ENCODE assay signal across 33 mouse cellular contexts in genomic region chr10:68528958-68529357, GRCm38 (mm10). TPM values are rescaled to one million over a fixed set of nuclear protein-coding genes. Genes with fewer than 3 reads are reported as not detected.
DNase-seq lines count a peak whose midpoint lies in the region; ATAC-seq lines count a peak whose summit lies in the region.
"Had no signal": no experiment of that assay in that cellular context is flagged by ENCODE, and none has a peak within 500 bp of the region (broad histone marks: within the 10 kb centered on the region; RNA-seq: fewer than 3 reads in every experiment).

No protein-coding gene starts in this region.

- intact Hi-C loops in left cerebral cortex, postnatal 14 days (cut with DNase I), result no loop called here

- 13% methylated on average over 8 of the region's 8 CpGs for WGBS in kidney, embryonic 16.5 days
- WGBS in embryonic facial prominence, embryonic 14.5 days, result 12% methylated on average over 8 of the region's 8 CpGs

- no peaks in the 10 kb centered on the region for H3K36me3 ChIP-seq in kidney, embryonic 16.5 days (ENCODE audit: insufficient read depth, low read length)
- no peaks in the 10 kb centered on the region for H3K36me3 ChIP-seq in embryonic facial prominence, embryonic 14.5 days (ENCODE audit: control insufficient read depth, insufficient read depth, low read length)
- H3K36me3 ChIP-seq: forebrain, embryonic 10.5 days; hindbrain, embryonic 12.5 days; limb, embryonic 10.5 days; limb, embryonic 15.5 days; midbrain, embryonic 10.5 days; midbrain, embryonic 15.5 days; neural tube, embryonic 15.5 days had no signal

- no peak overlapping the region for H3K4me2 ChIP-seq in kidney, embryonic 16.5 days (replicated peaks; ENCODE audit: low read depth, low read length)
- no peak overlapping the region for H3K4me2 ChIP-seq in embryonic facial prominence, embryonic 14.5 days (ENCODE audit: low read depth, low read length)
- H3K4me2 ChIP-seq: heart, embryonic 11.5 days; hindbrain, embryonic 12.5 days; limb, embryonic 15.5 days; midbrain, embryonic 15.5 days; neural tube, embryonic 15.5 days had no signal

- H3K9me3 ChIP-seq in kidney, embryonic 16.5 days (ENCODE audit: low read length), result no peaks in the 10 kb centered on the region
- H3K9me3 ChIP-seq in embryonic facial prominence, embryonic 14.5 days (ENCODE audit: control insufficient read depth, low read length), result no peaks in the 10 kb centered on the region
- H3K9me3 ChIP-seq: forebrain, embryonic 10.5 days; hindbrain, embryonic 12.5 days; limb, embryonic 10.5 days; limb, embryonic 15.5 days; midbrain, embryonic 10.5 days; midbrain, embryonic 15.5 days; neural tube, embryonic 15.5 days had no signal

- peak overlapping the region; percentile 12; the same call in 1 of the 2 replicates for H3K27ac ChIP-seq in kidney, embryonic 16.5 days (ENCODE audit: low read length)
- H3K27ac ChIP-seq in embryonic facial prominence, embryonic 14.5 days (replicated peaks; ENCODE audit: low read depth, low read length), result no peak overlapping the region
- H3K27ac ChIP-seq: forebrain, embryonic 10.5 days; hindbrain, embryonic 12.5 days; hindbrain, postnatal 0 days; limb, embryonic 15.5 days; midbrain, embryonic 10.5 days; midbrain, embryonic 15.5 days; neural tube, embryonic 15.5 days had no signal

- no peaks in the 10 kb centered on the region for H3K27me3 ChIP-seq in kidney, embryonic 16.5 days (ENCODE audit: insufficient read depth, low read length)
- no peaks in the 10 kb centered on the region for H3K27me3 ChIP-seq in embryonic facial prominence, embryonic 14.5 days (replicated peaks; ENCODE audit: control insufficient read depth, insufficient read depth, low read length)
- H3K27me3 ChIP-seq: CH12.LX; hindbrain, embryonic 12.5 days; limb, embryonic 15.5 days; midbrain, embryonic 15.5 days; neural tube, embryonic 15.5 days had no signal

- peaks cover 11% of the 10 kb centered on the region; the same call in 1 of the 2 replicates for H3K4me1 ChIP-seq in kidney, embryonic 16.5 days (ENCODE audit: insufficient read depth, low read length)
- H3K4me1 ChIP-seq in embryonic facial prominence, embryonic 14.5 days (ENCODE audit: control insufficient read depth, insufficient read depth, low read length), result peaks cover 13% of the 10 kb centered on the region
- H3K4me1 ChIP-seq: hindbrain, embryonic 12.5 days; limb, embryonic 15.5 days; midbrain, embryonic 10.5 days; midbrain, embryonic 15.5 days; neural tube, embryonic 15.5 days had no signal

- peak; percentile 25 for DNase-seq in embryo, embryonic 10 days (ENCODE audit: low spot score)
- DNase-seq in embryo, embryonic 9.5 days (ENCODE audit: extremely low spot score), result no peak
- no peak for DNase-seq in kidney, adult 18-20 months
- peak; percentile 19 for DNase-seq in embryo, embryonic 10.5 days (ENCODE audit: low spot score)
- DNase-seq in embryonic facial prominence, embryonic 14.5 days (ENCODE audit: low spot score), result peak; percentile 45
- no peak for DNase-seq in left cerebral cortex, postnatal 14 days (ENCODE audit: low spot score in 2 of 2)
- no peak for DNase-seq in lung, postnatal 25 days (ENCODE audit: low spot score)
- DNase-seq: adrenal gland, adult 8-10 months; cerebellum, adult 8-10 months; cerebellum, postnatal 25 days; gastrocnemius, postnatal 14 days; heart, postnatal 36 days; lung, adult 2 months; lung, postnatal 14 days; retina, postnatal 1 day; right cerebral cortex, postnatal 14 days; thymus, postnatal 4 days had no signal

- no peak overlapping the region for H3K4me3 ChIP-seq in kidney, embryonic 16.5 days (ENCODE audit: low read length)
- H3K4me3 ChIP-seq in embryonic facial prominence, embryonic 14.5 days (ENCODE audit: low read depth, low read length), result no peak overlapping the region
- H3K4me3 ChIP-seq: forebrain, embryonic 10.5 days; hindbrain, embryonic 12.5 days; limb, embryonic 10.5 days; limb, embryonic 15.5 days; midbrain, embryonic 10.5 days; midbrain, embryonic 15.5 days; neural tube, embryonic 15.5 days had no signal

- ATAC-seq in kidney, embryonic 16.5 days (ENCODE audit: low FRiP score, low TSS enrichment), result no peak
- ATAC-seq in embryonic facial prominence, embryonic 14.5 days (ENCODE audit: low read depth), result peak; percentile 57; the same call in 1 of the 2 replicates
- ATAC-seq: activated CD4-positive, CD25-positive, alpha-beta regulatory T cell, adult 4 months; forebrain, embryonic 16.5 days; hindbrain, postnatal 0 days; midbrain, embryonic 15.5 days had no signal

- H3K9ac ChIP-seq in kidney, embryonic 16.5 days (replicated peaks; ENCODE audit: low read length), result no peak overlapping the region
- H3K9ac ChIP-seq in embryonic facial prominence, embryonic 14.5 days (ENCODE audit: low read depth, low read length), result no peak overlapping the region
- H3K9ac ChIP-seq: hindbrain, embryonic 12.5 days; limb, embryonic 15.5 days; midbrain, embryonic 15.5 days; neural tube, embryonic 15.5 days had no signal

RNA-seq across cellular contexts. Expression of gene Cabcoco1, which starts 12.7 kb away (rescaled TPM):
- 8.6 and 8.8 TPM in 2 replicates for polyA plus RNA-seq in kidney, embryonic 16.5 days (2015; fragmentation: Nextera tagmentation; extraction: Ambion mirVana)
- 3.5 and 4.4 TPM in 2 replicates for polyA plus RNA-seq in embryonic facial prominence, embryonic 14.5 days (2014; fragmentation: Nextera tagmentation; extraction: Ambion mirVana)
- 1 to 10 TPM; 2.9 to 3.3 TPM for total RNA-seq in left cerebral cortex, postnatal 14 days (2021)
- total RNA-seq: ES-E14 had no signal
- polyA plus RNA-seq: C2C12; forebrain, embryonic 10.5 days; midbrain, embryonic 10.5 days; small intestine, adult 2 months had no signal

Comparison
In these comparisons a context has a peak if more than half of its experiments do, and no peak if none do; other contexts are left out.
1. DNase-seq: peak in embryo, embryonic 10 days (single experiment), embryo, embryonic 10.5 days (single experiment) and embryonic facial prominence, embryonic 14.5 days (single experiment); none in embryo, embryonic 9.5 days (single experiment), kidney, adult 18-20 months (single experiment), left cerebral cortex, postnatal 14 days (0 of 2) and lung, postnatal 25 days (single experiment).